Mouse (Mus musculus): ENCODE measurements at regions not wholly inside any gene's neighbourhood (a gene's known extent, or its start where the extent isn't known, plus 50 kb on each side); places are given as distances from the start of the nearest gene placed in this dataset.

DNA sequence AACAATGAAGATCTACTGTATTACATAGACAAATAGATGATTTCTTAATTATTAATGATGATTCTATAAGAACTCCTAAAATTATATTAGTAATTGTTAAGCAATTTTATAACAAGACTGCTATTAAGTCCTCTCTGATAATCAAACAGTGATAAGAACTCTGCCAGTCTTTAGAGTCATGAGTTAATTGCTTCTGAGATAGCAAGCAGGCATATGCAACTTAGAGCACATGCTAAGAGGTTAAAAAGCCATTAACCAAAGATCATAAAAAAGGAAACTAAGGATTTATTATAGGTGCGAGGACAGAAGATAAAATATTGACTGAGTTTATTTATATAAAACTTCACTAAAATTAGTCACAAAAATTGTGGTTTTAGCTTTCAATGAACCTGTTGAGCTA lies 442.2 kb upstream of the Kcnab2 start:
- TF ChIP-seq CTCF (conservative IDR thresholded peaks at IDR 0.05; ENCODE audit: low read length) (no peak), POU5F1 (IDR thresholded peaks at IDR 0.05; ENCODE audit: borderline replicate concordance, low read length) (no peak), NANOG (IDR thresholded peaks at IDR 0.05; ENCODE audit: borderline replicate concordance, low read length) (no peak)
